Mouse (Mus musculus) lung, adult 18-20 months (tissue): ENCODE data around the gene Usp53.
"Not testable (repeated sequence)": the region's sequence is repeated elsewhere in the genome, so short reads cannot be mapped to it uniquely, and the experiment has no call there.

Source experiments
- DNase-seq, 2 experiments: peaks; one replicate each; pipeline ENCODE4 v3.0.0; 2022; ENCODE audit warnings: mixed read lengths in 2 of 2

Usp53 gene

DNA sequence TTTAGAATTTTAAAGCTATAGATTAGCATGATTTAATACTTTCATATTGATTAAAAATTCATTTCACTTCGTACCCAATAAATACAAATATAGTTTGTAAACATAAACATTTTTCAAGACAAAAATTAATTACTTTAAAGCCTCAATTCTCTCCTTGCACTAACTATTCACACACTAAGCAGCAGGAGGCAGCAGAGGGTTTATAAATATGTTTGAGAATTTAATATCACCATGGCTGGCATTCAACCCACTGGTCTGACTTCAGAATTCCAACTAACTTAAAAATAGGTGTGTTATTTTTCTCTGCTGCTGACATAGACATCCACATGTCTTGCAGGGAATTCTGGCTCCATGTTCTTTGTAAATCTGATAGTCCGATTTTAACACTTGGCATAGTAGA, 45.1 kb downstream of the Usp53 start:
- peak in 1 of 2 experiments; percentile 25 for DNase-seq

DNA sequence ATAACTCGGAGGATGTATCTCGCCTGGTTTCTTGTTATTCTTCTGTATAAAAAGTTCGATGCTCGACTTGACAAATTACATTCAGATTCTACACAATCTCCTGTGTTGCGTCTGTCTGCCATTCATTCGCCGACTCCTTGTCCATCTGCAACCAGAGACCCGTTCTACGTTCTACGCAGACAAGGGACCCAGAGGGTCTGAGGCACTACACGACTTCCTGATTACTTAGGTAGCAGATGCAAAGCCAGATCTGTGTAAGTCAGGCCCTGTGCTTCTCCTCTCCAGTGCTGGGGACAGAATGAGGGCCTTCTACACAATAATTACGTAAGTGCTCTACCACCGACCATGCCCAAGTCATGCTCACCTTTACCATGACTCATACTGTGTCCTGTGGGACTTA, 47.1 kb downstream of the Usp53 start:
- DNase-seq: not testable (repeated sequence)

DNA sequence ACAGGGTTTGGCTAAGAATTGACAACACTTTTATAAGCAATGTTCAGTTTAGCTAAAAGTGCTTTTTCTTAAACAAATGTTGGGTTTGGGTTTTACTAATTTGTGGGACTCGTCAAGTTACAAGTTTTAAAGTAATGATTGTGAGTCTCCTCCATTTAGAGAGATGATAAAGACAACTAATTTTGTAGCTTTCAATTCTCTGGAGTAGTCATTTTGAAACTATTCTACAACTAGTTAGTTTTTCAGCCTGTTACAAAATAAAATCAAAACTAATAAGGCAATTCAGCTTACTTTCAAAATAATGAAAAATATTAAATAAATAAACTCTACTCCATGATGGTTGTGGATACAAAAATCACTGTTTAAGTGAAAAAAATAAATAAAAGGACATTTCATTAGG, 51.8 kb downstream of the Usp53 start:
- DNase-seq: no peak

DNA sequence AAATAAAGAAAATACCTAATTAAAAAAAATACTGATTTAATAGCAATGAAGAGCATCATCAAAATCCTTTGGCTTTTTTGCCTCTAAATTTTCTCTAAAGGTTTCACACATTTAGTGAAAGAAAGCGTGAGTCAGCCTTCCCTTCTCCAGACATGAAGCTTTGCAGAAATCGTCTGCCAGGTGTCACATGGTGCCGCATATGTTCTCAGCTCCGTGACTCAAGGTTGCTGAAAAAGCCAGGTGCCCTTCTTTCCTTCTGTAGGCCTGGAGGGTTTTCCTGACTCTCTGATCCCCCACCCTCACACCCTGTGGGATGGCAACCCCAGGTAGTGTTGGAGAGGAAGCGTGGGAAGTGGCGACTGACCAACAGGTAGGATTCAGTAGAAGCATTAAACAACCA, 54.6 kb downstream of the Usp53 start:
- no peak for DNase-seq

DNA sequence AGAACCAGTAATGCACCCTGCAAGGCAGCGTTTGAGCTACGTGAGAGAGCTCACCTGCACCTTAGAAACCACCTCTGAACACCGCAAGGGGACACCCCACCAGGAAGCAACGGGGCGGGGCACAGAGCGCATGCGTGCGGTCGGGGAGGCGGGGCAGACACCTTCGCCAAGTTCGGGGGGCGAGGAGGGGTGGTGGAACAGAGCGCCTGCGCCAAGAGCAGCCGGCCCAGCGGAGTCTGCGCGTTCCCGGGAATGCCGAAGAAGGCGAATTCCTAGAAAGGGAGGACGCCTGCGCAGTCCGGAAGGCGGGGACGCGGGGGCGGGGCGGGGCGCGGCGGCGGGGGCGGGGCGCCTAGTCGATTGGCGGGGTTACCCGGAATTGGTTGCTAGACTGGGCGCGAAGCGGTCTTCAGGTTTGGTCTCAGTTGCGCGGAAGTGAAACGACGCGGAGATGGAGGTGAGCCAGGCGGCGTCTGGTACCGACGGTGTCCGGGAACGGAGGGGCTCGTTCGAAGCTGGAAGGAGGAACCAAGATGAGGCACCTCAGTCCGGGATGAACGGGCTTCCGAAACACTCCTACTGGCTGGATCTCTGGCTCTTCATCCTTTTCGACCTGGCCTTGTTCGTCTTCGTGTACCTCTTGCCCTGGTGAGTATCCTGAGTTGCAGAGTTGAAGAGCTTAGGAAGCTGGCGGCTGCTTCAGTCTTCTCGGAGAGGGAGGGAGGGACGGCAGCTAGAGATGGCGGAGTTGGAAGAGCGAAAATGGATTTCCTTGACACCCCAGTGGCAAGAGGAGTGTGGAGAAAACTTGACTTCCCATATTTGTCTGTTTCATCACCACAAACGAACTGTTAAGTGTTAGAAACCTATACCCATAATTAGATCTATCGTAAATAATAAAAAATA, 60.0 kb downstream of the Usp53 start, which contains the start of gene 1810037I17Rik:
1810037I17Rik (plus strand) TSS at position 195 of the 906 bp plus-strand sequence.
- peak; percentile 96 to 98 for DNase-seq

DNA sequence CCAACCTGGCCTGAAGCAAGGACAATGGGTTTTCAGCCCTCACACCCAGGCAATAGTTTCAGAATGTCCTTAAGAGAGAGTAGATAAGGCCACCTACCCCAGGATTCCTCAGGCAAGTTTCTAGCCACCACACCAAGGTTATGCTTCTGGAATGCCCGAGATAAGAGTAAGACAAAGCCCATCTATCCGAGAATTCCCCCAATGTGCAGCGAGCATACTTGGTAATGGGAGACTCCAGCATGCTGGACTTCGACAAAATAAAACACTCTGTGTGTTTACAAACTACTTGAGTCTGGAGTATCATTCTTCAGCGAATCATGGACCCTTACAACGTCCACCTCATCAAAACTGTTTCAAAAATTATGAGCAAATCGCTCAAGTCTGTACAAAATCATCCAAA, 61.2 kb downstream of the Usp53 start:
- DNase-seq: no peak

DNA sequence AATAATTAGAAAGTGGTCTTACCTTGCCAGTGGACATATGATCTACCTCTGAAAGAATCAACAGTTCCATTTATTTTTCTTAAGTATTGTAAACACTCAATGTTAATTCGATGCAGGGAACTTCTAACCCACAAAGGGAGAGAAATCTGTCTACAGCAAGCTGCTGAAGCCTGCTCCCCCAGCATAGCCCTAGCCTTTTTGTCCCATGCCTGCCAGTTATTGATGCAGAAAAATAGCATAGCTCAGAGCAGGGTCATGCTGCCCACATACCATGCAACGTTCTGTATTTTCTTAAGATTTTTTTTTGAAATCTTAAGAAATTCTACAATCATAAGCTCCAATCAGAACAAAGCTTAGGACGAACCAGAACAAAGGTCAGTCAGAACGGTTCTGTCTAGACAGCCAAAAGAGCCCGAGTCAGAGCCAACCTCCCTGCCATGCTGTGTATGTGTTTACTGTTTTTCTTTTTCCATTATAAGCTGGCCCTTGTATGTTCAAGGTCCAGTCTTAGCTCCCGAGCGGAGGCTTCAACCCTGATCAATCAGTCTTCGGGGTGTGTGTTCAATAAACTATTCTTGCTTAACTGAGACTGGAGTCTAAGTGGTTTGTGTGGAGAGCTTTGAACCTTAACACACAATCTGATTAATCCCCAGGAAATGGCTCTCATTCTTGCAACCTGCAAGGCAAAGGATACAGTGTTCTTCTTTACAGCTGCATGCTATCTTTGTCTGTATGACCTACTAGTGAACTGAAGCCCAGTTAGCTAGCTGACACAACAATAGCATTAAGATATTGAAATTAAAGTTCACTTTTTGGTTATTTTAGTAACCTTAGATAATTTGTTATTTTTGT, 62.4 kb downstream of the Usp53 start:
- no peak for DNase-seq

DNA sequence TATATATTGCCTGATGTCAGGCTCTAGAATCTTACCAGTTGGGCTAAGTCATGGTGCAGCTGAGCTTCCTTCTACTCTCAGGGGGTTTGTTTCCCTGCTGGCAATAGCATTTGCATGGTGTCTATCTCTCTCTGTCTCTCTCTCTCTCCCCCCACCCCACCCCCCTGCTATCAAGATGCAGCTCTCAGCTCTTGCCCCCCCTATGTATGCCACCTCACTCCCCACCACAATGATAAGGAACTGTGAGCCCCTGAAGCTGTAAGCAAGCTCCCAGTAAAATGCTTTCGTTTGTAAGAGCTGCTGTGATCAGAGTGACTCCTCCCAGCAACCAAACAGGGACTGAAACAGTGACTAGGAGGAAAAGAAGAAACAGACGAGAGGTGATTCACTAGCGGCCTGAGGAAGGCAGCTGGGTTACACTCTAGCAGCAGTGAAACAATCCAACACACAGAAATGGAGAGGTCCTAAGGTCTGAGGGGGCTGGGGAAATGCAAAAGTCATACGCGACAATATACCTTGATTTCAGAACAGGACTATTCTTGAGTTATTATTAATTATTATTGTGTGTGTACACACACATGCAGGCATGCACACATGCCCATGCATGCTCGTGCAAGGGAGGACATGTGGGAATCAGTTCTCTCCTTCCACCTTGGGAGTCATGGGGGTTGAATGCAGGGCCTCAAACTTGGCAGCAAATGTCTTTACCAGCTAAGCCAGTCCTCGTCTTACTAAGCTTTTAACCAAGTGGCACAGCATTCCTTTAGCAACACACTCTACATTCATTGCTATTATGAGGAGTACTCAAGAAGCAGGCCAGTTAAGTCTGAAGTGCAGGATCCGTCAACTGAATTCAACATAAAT, 63.5 kb downstream of the Usp53 start:
- DNase-seq: no peak

DNA sequence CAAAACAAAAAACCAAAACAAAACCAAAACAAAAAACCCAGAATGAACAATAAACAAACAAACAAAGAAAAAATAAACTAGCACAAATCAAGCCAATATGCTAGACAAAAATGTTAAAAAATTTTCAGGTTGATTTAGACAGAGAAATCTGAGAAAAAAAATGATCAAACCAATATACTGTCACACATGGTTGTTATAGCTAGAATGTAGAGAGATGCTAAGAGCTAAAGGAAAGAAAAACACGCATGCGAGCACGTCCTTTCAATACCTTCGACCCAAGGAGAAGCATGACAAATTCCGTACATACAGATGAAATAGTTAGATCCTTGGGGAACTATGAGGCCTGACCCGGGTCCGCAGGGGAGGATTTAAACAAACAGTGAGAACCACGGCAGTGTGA, 65.0 kb downstream of the Usp53 start, which contains the start of gene Gm10959:
Gm10959 (minus strand) TSS at position 101 of the 400 bp plus-strand sequence.
- DNase-seq: no peak

DNA sequence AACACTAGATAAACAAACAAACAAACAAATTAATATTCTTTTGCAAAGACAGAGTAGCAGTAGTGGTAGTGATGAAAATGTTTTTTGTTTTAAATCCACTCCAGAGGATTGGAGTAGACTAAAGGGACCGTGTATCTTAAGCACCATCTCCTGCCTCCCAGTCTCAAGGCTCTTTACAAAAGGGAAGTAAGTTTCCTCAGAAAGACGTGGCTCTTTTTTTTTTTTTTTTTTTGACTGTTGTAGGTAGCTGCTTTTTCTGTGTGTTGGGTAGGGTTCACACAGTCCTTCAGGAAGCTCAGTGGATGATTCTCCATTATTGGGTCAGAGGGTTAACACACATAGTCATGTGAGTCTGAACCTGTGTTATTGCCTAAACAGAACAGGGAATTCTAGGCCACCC, 65.6 kb downstream of the Usp53 start:
- DNase-seq: no peak

DNA sequence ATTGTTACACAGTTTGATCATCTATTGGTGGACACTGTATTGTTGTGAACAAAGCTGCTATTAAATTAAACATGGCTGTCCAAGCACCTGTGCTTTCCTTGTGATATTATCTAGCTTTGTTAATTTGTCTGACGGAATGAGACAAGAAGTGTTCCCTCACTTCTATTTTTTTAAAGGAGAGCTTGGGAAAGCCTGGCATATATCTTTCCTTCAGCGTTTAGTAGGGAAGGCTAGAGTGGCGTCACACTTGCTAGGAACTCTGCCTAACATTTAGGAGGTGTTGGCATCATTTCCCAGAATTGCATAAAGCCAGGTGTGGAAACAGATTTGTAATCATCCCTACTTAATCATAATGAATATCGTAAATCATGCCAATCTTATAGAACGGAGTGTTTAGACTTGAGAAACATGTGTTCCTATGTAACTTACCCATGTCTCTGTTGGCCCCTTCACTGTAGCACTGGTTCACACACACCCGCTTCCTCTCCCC, 68.1 kb downstream of the Usp53 start:
- no peak for DNase-seq

DNA sequence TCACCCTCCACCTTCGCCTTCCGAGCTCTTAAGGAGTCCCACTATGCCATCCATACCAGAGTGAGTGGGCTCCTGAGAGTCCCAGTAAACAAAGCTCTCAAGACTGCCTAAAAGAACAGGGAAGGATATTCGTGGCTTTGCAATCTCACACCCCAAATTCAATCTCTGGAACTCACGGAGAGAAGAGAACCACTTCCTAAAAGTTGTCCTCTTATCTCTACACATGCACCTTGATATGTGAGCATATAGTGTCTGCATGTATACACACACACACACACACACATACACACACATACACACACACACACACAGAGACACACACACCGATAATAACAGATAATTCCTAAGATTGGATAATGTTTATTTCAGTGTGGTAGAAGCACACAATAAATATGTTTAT, 68.8 kb downstream of the Usp53 start:
- DNase-seq: no peak

DNA sequence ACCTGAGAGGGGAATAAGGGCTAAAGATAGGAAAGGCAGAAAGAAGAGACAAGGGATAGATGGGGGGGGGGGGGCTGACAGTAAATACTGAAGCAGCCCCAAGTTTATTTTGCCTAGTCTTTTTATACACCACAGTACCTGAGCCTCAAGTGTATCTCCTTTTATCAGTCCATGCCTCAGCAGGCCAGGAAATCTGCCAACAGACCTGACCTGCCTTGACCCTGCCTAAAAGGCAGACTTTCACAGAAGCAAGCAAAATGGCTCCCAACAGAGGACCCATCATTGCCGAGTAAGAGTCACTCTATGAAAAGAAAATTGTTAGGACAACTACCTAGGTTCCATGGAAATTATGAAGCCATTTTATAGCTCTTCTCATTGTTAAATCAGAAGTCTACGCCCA, 76.5 kb downstream of the Usp53 start:
- DNase-seq: no peak

DNA sequence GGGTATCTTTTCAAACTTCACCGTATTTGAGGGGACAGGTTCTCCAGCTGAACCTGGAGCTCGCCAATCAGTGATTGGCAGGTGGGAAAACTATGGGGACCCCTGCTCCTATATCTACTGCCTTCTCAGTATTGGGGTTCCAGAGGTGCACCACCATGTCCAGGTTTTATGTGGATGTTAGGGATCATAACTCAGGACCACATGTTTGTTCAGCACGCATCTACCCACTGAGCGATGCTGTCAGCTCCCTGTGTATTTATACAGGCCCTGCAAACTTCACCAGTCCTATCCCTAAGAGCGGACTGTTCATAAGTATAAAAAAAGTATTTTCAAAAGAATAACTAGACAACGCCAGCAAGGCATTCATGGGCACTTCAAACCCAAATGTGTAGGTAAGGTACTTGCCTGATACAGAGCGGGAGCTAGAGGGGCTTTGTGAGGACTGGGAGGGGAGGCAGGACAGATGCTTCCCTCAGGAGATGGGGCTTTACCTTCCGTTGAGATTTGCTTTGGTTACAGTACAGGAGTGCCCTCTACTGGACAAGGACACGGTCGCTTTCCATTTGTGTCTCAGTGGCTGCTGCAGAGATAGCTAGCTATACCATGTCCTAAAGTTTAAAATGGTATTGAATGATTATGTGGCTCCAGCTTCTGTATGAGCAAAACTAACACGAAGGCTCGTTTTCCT, 80.4 kb downstream of the Usp53 start:
- DNase-seq: peak in 1 of 2 experiments; percentile 23

DNA sequence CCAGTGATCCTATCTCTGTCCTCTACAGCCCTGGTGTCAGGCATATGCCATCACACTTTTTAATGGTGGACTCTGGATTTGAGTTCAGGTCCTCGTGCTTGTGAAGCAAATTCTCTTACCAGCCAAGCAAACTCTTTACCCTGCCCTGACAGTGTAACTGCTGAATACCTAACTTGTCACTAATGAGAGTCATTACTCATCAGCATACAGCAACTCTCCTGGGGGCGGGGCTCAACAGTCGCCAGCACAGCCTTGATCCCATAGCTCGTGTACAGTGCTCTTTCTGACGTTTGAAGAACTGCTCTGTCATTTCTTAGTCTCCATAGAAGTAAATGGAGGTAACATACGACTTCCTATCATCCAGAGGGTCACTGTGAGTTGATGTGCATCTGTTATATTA, 86.1 kb downstream of the Usp53 start:
- DNase-seq: no peak

DNA sequence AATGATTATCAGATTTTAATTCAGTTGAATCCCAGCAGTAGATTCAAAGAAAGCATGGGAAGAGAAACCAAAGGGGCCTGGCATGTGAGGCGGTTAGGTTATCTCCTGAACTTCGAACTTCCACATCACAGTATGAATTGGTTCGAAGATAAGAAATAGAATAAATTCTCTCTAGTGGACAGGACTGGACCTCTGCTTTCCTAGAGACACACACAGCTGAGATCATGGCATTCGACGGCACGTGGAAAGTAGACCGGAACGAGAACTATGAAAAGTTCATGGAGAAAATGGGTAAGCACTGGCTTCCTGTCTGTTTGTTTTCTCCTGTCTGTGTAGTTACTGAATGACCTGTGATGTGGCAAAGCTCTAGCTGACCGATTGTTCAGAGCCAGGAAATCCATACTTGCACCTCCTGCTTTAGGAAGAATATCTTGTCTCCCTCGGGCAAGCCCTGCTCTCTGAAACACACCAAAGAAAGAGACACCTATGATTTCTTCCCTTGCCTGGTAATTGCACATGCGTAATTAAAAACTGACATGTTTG, 89.0 kb downstream of the Usp53 start:
- DNase-seq: no peak

DNA sequence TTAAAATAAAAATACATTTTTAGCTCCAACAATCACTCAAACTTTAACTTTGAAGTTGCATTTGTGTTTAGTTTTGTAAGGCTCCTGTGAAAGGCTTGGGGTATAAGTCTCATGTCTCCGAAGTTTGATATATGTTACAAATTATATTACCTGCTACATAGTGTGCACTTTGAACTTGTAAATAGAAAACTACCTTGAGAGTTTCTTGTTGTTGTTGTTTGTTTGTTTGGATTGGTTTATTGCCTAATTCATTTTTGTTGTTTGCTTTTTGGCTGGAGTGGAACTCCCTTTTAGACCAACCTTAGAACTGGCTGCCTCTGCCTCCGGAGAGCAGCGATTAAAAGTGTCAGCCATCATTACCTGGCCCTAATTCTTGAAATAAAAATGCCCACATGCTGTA, 89.5 kb downstream of the Usp53 start, which contains the start of gene Fabp2:
Fabp2 (plus strand) TSS at position 301 of the 400 bp plus-strand sequence.
- DNase-seq: no peak

DNA sequence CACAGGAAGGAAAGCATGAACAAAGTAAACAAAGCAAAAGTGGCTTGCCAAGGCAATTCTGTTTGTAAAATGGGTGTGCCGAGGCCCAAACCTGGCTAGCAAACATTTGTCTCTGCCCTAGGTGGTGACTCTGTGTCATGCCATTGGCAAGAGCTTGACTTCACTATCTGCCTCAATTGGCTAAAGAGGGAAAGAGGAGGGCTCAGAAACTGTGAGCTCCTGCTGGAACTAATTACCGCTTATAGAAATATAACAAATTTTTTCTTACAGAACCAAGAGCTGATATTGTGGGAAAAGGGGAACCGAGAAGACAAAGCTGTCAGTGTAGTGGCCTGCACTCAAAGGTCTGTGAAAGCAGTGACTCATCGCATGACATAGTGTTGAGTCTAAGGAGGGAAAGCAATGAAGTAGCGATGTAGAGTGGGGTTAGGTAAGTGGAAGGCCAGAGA, 95.9 kb downstream of the Usp53 start:
- peak; percentile 15 to 53 for DNase-seq

DNA sequence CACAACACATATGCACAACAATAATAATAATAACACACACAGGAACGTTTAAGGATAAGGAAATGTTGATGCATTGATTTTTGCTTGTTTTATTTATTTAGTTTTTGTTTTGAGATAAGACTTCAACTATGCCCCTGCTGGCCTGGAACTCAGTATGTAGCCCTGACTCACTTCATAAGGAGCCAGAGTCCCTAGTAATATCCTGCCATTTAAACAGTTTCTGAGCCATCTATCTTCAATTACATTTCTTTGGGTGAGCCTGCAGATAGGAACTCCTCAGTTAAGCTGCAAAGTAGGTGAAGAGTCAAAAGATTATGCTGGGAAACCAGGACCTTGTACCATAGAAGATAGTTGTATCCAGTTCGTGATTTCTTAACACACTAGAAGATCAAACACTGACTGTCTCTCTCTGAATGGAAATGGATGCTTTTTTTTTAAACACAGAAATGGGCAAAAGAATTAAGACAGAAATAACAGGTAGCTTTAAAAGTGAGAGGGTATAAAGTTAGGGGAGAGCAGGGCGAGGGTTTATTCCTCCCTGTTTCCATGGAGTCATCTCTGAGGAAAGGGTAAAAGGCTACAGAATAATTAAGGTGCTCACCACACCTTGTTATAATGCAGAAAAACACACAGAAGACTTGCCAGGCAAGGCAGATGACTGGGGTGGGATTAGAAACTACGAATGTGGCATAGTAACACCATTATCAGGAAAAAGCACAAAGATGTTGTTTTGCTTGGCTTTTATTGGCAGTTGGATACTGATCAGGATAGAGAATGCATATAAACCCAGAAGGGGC, 96.6 kb downstream of the Usp53 start:
- no peak for DNase-seq
